Mouse (Mus musculus) thymus, postnatal 0 days (tissue): Measurements from ENCODE around the gene Cdk15. TPM values are rescaled to one million over a fixed set of nuclear protein-coding genes. Genes with fewer than 3 reads are reported as not detected.

Source experiments
- DNase-seq: peaks from one replicate; pipeline ENCODE4 v3.0.0-alpha.2; 2015; ENCODE audit warnings: low spot score
- polyA plus RNA-seq: library from polyadenylated mRNA; unstranded; fragments of >200 nt; fragmentation: Nextera tagmentation; extraction: Ambion mirVana; gene quantifications from 2 replicates; pipeline ENCODE4 v1.2.1, GENCODE M21; 2015

The Cdk15 gene
- polyA plus RNA-seq, 1 experiment from 2014 or later = 4.4 TPM

DNA sequence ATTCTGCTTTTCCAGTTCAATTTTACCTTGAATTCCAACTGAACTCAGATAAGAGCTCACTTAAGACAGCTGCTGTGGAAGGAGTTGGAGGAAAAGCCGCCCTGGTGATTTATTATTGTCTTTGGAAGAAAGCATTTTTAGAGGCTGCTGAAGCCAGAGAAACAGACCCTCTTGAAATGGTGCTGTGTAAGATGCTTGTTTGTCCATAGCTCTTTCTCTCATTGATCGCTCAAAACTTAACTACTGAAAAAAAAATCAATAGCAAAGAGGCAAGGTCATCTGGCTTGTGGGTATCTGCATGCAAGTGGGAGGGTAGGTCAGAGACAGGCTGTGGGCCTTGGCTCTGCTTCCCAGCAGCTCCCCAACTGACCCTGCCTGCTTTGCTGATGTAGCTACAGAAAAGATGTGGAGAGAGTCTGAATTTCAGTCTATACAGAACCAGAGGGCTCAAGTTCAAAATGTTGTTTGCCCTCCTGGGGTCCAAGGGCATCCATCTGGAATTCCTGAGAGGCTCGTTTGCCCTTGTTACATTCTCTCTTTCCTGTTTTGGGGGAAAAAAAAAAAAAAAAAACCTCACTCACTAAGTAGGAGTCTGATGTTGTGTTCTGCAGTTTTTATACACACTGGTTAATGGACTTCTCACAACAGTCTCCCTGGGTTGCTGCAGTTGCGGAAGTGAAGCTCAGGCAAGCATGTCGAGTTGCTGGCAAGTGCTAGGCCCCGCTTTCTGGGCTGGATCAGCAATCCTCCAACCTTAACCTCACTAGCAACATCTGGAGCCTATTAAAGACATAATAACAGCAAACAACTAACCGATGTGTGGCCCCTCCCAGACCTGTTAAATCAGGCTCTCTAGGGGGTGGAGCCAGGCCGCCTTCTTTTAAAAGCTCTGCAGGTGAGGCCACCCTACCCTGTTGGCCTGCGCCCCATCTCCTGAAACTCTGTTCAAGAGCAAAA is 65.5 kb downstream of the Cdk15 start:
- DNase-seq = no peak

DNA sequence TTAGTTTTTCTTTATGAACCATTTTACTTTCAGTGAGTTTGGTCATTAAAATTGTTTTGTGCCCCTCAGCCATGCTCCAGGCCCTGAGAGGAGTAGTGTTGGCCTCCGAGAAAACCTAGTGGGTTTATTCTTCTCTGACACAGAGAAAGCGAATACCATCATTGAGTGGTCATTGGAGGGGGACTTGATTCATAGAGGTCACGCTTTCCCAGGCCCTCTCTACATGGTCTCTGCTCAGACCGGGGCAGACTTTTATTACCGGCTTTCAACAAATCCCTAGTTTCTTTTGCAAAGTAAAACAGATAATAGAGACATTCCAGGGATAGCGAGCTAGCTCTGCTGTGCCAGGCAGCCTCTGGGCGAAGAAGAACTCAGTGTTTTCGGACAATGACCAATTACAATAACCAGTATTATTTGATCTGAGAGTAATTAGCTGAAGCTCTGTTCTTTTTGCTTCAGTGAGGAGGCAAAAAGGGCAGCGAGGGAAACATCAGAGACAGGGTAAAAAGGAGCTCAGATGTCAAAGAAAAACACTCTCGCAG is 70.2 kb downstream of the Cdk15 start:
- DNase-seq = no peak

DNA sequence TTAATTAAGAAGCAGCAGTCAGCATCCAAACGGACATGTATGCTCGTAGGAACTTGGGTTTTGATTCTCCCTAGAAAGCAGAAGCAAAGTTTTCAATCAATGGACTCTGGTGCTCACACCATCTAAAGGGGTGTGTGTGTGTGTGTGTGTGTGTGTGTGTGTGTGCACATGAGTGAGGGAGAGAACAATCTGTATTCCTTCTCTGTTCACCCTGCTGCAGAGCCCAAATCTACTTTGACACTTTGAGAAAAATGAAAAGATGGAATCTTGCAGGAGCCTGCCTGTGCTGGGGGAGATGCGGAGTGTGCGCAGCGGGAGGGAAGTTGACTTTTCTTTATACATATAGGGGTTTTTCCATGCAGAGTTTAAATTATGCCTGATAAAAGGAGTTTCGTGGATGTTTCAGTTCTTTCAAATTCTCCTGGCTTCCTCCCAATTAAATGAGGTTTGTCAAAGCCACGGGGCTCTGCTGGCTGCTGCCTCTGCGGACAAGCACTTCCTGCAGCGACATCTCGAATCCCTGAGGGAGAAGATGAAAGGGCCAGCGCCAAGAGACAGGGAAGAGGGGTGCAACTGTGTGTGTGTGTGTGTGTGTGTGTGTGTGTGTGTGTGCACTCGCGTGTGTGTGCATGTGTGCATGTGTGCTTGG is 76.2 kb downstream of the Cdk15 start:
- DNase-seq = no peak

DNA sequence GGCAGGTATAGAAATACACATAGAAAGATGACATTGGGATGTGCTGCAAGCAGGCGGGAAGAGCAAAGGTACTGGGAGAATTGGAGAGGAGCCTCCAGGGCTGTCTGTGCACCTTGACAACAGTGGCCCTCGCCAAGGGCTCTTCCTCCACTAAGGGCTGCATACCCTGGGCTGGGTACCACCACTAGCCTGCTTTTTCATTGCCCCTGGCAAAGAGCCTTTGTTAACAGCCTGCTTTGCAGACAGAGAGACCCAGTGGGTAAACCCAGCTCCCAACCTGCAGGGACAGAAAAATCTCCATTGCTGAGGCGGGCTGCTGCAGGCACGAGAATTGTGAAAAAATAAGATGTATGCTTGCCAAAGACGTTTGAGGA is 76.7 kb downstream of the Cdk15 start:
- no peak for DNase-seq

DNA sequence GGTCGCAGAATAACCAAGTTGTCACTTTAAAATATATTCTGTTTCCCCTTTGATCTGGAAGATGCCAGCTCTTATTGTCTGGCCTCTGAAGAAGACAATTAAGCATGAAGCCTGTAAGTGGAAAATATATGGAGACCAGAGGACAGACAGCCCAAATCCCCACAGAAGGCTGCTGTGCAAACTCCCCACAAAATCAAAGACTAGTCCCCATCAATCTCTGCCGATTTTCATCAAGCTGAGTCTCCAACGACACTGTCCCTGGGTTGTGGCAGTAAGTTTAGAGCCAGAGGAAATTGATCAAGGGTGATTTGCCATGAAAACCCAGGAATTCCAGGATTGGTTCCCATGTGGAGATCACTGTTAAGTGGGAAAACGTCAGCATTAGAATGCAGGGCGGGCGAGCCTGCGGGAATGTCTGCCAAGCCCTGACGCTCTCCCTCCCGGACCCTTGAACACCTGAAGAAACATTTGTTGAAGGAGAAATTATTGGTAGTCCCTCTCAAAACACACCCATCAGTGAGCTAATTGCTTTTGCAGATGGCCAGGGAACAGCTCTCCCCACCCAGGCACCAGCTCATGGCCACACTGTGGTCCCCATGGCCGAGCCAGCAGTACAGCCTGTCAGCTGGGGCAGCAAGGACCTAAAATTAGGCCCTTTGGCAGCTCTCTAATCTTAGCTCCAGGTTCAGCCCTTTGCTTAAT is 77.3 kb downstream of the Cdk15 start:
- DNase-seq = no peak

DNA sequence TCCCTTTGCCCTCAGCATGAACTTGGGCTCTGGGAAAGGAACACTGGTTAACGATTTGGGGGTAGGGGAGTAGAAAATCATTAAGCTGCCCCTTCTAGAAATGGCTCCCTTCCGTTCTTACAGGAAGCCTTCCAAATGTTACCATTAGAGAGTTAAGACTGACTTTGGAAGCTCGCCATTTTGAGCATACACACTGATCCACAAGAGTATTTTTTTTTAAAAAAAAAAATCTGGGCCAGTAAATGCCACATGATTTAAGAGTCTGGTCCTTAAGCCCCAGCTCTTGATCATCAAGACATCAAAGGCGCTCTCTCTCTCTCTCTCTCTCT is 77.8 kb downstream of the Cdk15 start:
- DNase-seq = no peak

DNA sequence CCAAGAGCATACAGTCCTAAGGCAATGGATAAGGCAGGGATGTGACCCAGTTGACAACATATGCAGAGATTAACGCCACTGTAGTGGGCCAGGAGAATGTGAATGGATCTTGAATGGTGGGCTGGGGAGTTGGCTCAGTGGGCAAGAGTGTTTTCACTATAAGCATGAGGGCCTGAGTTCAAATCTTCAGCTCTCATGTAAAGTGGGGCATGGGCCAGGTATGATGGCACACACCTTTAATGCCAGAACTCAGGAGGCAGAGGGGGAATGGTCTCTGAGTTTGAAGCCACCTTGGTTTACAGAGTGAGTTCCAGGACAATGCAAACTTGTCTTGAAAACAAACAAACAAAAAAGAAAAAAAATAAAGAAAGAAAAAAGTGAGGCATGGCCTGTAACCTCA is 79.5 kb downstream of the Cdk15 start:
- DNase-seq = no peak

DNA sequence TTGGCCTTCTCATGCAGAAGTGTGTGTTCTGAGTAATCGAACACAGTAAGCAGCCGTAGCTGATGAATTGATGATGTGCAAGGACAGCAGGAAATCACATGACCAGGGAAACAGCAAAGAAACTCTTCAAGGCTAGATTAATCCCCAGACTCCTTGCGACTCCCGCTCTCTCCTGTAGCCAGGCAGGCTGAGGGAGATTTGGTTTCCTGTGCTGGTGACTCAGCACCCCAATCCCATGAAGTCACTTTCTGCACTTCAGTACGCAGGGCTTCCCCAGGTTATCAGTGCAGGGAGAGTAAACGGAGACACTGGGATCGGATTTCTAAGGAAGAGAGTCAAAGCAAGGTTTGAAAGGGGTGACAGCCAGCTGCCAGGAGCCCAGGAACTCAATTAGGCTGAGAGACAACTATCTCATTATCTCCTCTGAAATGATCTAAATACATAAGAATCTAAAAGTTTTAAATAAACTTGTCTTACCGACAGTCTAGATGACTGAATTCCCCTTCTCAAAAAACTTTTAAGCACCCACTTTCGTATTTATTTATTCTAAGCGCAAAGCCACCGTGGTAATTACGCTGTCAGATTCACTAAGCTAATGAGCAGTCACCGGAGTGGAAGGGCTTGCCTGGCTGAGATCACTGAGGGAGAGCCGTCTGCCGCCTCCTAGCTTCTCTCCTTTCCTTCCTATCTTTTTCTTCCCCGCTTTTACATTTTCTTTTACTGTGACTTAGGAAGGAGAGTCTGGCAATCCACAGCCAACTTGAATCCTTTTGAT is 84.3 kb downstream of the Cdk15 start:
- DNase-seq = no peak

DNA sequence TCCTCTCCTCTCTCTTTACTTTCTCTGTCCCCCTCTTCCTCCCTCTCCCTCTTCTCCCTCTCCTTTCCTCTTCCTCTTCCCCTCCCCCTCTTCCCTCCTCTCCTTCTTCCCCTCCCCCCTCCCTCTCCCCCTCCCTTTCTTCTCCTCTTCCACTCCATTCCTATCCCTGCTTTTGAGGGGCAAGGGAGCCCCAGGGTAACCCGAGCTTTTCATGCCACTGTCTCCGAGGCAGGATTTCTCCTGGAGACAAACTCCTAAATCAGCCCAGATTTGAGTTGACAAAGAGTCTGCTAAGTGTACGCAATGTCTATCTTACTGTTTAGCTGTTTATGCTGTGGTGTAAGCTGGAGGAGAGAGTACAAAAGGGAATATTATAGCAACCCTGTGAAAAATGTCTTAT is 85.0 kb downstream of the Cdk15 start:
- no peak for DNase-seq

DNA sequence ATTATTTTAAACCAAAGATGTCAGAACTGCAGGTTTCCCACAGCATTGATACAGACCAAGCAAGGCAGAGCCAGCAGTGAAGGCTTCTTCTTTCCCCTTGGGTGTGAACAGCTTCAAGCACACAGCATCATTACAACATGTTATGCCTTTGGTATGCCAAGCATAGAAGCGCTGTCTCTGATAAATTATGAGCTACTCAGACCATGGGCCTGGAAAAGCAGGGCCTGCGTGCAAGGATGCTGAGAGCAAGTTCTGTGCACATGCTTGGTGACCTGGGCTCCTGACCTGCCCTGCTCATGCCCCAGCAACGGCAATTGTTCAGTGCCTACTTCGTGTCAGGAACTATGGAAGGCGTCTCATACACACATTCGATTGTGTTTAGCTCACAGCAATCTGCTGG is 85.4 kb downstream of the Cdk15 start:
- DNase-seq = no peak

DNA sequence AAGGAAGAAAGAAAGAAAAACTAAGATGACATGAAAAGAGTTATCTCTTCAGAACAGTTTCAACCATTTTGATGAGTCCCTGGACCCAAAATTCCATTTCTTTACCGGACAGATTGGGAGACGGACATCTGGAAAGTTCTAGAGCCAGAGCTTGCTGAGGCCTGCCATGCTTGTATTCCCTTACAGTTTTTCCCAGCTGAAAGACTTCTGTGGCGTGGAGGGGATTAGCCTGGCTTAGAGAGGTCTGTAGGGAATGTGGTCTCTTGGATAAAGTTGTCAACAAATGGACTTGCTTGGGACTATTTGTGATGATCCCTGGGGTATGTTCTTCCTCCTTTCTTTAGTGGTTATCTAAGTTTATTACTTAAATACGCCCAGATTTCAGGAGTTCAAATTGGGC is 96.0 kb downstream of the Cdk15 start:
- DNase-seq = no peak

DNA sequence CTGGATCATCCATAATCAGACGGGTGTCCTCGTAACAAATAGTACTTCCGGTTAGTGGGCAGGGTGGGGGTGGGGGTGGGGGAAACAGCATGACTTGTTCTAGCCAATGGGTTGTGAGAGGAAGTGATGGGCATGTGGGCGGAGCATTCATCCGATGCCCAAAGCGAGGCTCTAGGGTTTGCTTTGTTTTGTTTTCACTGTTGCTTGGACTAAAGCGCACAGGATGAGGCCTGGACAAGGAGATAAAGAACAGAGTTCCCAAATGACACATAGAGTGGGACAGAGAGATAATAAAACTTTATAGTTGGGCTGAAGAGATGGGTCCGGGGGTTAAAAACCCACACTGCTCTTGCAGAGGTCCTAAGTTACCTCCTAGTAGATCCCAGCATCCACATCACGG is 98.7 kb downstream of the Cdk15 start:
- no peak for DNase-seq

DNA sequence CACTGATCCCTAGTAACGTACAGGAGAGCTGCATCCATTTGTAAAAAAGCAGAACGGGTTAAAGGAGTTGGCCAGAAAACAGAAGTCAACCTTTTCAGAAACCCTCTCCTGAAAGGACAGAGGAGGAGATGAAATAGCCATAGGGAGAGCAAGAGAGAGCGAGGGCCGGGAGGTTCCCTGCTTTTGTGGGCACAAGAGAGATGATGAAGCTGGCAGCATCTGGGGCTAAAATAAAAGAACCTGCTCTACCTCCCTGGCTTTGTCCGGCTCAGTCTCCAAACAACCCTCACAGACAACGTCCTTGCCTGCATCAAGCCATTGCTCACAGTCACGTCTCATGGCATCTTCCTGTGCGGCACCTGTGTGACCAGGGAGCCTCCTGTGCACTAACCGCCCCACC is 102.4 kb downstream of the Cdk15 start:
- no peak for DNase-seq

DNA sequence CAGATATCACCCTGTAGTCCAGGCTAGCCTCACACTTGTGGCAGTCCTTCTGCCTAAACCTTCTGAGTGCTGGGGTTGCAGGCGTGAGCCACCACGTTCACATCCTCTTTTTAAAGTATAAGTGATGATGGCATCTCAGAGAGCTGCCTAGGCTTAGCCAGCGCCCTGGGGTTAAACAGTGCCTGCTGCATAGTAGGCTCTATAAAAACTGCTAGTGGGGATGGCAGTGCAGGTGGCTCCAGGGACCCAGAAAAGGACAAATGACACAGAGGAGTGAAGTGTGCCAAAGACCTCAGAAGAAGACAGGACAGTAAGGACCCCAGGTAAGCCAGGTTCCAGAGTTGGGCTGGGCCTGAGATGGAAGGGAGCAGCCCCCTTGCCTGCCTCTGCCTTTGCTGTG is 104.1 kb downstream of the Cdk15 start:
- DNase-seq = no peak

DNA sequence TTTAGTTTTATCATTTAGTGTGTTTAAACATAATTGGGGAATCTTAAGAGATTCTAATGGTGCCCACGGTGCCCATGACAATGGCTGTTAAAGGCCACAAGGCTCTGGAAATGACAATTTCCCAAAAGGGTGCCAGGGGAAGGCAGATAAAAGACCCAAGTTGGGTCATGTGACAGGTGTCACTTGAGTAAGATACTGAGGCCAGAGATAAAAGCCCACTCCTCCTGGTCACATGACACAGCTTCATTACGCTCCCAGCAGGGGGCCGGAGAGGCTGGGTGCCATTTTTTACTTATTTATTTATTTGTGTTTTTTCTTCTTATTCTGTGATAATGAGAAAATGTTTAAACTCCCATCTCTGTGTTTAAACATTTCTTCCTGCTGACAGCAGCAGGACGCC is 104.8 kb downstream of the Cdk15 start:
- DNase-seq = no peak

DNA sequence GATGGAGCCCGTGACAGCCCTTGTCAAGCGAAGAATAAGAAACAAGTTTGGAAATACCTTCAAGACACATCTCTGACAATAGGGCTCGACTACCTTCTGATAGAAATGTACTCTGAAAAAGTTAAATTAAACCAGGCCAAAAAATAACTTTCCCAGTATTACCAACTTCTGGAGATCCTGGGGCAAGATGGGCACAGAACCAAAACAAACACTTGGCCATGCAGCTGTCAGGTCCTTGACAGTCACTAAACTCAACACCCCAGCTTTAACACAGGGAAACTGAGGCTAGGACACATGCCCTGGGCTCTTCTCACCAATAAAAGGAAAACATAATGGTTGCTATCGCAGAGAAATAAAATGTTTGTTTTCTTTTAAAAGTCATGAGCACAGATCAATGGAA is 105.3 kb downstream of the Cdk15 start:
- no peak for DNase-seq

DNA sequence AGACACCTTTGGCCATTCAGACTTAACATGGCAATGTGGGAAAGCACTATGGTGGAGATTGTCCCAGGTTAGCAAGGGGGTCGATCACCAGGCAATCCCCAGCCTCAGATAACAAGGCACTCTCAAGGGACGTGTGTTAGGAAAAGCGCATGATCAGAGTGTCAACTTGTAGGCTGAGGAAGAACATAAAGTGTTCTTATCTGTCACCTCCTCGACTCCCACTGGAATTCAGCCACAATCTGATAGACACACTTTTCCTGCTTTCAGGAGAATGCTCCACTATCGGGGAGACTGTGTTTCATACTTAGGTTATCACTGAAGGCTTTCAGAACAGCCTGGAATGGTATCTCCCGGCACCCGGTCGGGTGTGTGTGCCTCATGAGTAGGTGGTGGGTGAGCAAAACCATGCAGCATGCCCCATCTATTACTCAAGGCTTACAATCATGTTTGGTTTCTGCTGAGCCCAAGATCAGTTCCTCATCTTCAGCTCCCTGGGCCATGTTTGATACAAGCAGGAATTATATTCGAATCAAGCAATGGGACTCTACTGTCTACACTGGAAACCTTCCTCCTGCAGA is 107.8 kb downstream of the Cdk15 start:
- no peak for DNase-seq

DNA sequence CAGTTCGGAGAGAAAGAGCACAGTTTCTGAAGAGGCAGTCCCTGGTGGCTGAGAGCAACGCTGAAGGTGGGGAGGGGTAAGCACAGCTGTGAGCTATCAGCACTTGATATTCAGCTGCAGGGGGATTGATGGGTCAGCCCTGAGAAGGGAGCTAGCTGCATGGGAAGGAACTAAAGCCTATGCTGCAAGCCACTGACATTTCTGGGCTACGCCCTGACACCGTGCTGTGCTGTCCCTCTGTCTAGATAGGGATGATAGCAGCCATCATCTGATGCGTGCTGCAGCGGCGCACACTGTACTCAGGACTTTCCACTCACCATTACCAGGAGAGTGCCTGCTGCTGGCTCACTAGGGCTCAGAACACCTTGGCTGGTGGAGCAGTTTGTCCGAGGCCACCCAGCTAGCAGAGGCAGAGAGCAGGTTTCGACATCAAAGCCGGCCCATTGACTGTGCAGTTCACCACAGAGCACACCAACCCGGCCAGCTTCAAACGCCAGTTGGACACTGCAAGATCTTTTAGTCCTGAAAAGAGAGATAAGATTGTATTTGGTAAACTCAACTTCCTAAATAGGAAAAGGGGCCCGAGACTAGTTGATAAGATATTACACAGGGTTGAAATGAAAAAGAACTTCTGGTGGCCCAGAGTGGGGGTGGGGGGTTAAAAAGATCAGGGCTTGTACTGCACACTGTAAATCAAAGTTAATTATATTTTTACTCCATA is 111.4 kb downstream of the Cdk15 start:
- DNase-seq = no peak

DNA sequence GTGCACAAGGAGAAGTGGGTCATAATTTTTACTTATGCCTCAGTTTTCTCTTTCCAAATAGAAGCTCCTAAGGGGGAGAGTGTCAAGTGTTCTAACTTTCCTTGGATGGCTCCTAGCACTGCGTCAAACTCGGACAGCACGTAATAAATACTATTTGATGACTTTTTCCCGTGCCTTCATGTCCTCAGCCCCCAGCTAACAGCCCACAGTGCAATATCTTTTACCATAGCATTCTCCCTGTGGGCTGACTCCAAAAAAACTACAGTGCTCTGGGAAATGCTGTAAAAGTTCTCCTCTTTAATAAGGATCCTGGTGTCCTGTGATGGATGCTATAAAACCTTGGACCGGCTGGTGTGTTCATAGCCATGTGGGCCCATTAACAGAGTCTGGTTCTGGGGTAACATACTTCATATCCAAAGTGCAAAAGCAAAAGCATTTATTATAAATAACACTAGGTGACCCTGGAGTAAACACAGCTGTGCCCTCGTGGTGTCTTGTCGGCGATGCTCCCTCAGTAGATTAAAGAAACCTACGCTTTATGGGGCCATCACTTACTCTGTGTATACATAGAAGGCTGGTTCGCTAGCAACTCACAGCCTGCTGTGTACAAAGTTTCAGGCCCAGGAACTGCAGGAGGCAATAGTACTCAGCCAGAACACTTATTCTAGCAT is 112.1 kb downstream of the Cdk15 start:
- DNase-seq = no peak

DNA sequence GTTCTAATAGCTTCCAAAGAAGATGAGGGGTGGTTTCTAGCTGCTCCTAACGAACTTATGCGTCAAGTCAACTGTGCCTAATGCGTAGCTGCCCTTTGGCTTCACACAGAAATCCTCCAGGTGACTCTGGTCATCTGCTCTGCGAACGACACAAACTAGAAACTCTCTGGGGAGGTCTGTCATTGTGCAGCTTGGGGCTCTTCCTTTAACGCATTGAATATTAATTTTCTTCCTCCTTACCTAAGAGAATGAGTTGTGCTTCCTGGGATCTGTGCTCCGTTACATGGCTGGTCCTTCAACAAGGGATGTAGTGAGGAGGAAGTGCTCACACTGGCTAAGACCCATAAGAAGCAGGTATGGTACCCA is 112.6 kb downstream of the Cdk15 start:
- DNase-seq = no peak
